Mouse (Mus musculus) granulocyte monocyte progenitor cell, adult 5-6 weeks (primary cell): ENCODE data around the gene Gm3264. TPM values are rescaled to one million over a fixed set of nuclear protein-coding genes. Genes with fewer than 3 reads are reported as not detected.
"Not testable (repeated sequence)": the region's sequence is repeated elsewhere in the genome, so short reads cannot be mapped to it uniquely, and the experiment has no call there.

Source experiments
- ATAC-seq: replicated peaks from 2 replicates; pipeline ENCODE4 v1.8.0; 2016; ENCODE audit warnings: mild to moderate bottlenecking, moderate TSS enrichment, inconsistent platforms; ENCODE audit not compliant: poor library complexity, severe bottlenecking
- total RNA-seq, 2 experiments: library from RNA; stranded (forward) in 1 of 2; stranded (reverse) in 1 of 2; fragments of 200-712, 200-1000 nt in 1 of 2; fragments of >200 nt in 1 of 2; fragmentation: Nextera tagmentation in 1 of 2; gene quantifications; 2 replicates each; pipeline ENCODE4 v1.2.3; 2014 to 2017

The Gm3264 gene
- not detected in 2 replicates for total RNA-seq (2014; fragmentation: Nextera tagmentation)
- not detected in 2 replicates for total RNA-seq (2017)

DNA sequence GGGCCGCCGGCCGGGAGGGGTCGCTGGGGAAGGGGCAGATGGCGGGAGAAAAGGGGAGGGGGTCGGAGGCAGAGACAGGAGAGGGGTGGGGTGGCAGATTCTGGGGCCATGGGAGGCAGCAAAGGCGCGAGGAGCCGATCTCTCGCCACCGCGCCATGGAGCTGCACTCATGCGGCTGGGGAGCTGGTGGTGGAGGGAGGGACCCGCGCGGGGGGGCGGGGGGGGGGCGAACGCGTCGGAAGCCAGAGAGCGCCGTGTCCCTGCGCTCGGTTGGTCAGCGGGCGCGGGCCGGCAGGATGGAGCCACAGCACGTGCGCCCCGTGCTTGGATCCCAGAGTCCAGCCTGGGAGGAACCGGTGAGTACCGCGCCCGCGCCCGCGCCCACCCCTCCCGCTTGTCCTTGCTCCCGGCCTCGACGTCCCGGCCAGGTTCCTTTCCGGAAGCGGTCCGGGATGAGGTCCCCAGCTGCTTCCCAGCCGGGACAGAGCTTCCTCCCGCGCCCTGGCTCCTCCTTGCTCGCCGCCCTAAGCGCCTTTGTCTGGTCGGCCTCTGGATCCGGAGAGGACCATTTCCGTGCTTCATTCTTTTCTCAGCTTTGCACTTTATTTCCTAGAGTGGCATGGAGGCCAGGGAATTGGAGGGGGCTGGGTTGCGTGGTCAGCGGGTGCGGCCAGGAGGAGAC, at the start of gene Gm3264:
TSS of gene Gm3264 (plus strand) at position 278 of the 682 bp plus-strand sequence.
- not testable (repeated sequence) for ATAC-seq

DNA sequence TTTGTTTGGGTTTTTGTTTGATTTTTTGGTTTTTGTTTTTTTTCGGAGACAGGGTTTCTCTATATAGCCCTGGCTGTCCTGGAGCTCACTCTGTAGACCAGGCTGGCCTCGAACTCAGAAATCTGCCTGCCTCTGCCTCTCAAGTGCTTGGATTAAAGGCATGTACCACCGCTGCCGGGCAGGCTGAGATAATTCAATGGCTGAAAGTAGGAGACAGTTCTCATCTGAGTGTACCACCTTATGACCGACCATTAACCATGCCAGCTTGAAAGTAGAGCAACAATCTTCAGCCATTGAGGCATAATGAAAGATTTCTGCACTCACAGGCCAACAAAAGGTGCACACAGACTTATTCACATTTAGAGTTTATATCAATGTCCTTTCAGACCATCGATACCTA, 49.0 kb upstream of the Gm3264 start:
- not testable (repeated sequence) for ATAC-seq

DNA sequence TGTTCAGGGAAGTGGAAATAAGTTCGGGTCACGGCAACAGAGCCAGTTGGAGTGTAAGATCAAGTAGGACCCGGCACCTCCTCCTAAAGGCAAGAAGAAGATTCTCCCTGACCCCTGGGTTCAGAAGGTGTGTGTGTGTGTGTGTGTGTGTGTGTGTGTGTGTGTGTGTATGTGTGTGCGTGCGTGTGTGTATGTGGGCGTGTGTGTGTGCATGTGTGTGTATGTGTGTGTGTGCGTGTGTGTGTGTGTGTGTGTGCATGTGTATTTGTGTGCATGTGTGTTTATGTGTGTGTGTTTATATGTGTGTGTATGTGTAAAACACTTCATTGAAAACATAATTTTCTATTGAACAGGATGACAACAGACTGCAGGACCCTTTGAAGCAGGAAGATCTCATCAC, 33.4 kb upstream of the Gm3264 start:
- not testable (repeated sequence) for ATAC-seq

DNA sequence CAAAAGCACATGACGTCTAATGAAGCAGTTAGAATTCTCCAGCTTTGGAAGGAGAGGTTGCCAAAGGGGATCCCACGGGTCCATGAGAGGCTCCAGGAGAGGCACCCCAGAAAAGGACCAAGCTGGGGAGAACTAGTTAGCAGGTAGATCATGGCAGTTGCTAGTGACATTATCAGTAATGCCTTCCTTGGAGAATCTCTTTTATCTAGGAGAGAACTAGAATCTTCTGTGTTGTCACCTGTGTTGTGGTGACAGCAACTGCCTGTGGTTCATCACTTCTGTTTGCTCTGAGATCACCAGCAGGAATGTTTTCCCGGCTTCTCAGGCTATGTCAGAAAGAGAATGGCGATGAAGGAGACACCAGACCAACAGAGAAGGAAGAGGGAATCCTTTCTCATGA, 17.6 kb upstream of the Gm3264 start, which contains the start of gene Gm3269:
TSS of gene Gm3269 (plus strand) at position 301 of the 400 bp plus-strand sequence.
- ATAC-seq: not testable (repeated sequence)

DNA sequence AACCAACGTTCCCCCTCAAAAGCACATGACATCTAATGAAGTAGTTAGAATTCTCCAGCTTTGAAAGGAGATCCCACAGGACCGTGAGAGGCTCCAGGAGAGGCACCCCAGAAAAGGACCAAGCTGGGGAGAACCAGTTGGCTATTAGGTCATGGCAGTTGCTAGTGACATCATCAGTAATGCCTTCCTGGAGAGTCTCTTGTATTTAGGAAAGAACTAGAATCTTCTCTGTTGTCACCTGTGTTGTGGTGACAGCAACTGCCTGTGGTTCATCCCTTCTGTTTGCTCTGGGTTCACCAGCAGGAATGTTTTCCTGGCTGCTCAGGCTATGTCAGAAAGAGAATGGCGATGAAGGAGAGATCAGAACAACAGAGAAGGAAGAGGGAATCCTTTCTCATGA, 36.7 kb downstream of the Gm3264 start, which contains the start of gene Gm3278:
TSS of gene Gm3278 (plus strand) at position 301 of the 400 bp plus-strand sequence.
- ATAC-seq: not testable (repeated sequence)

Other genes starting within 250 kb of the Gm3264 start
- not detected in 2 replicates for gene Gm8159, start 223.2 kb upstream of the Gm3264 start, total RNA-seq (2014; fragmentation: Nextera tagmentation)
- gene Gm8159, start 223.2 kb upstream of the Gm3264 start, total RNA-seq (2017): not detected in 2 replicates
- gene Gm3239, start 191.4 kb upstream of the Gm3264 start, total RNA-seq (2014; fragmentation: Nextera tagmentation): not detected in 2 replicates
- not detected in 2 replicates for gene Gm3239, start 191.4 kb upstream of the Gm3264 start, total RNA-seq (2017)
- gene Gm7876, start 146.3 kb upstream of the Gm3264 start, total RNA-seq (2014; fragmentation: Nextera tagmentation): not detected in 2 replicates
- gene Gm7876, start 146.3 kb upstream of the Gm3264 start, total RNA-seq (2017): not detected in 2 replicates
- gene Gm3252, start 128.8 kb upstream of the Gm3264 start, total RNA-seq (2014; fragmentation: Nextera tagmentation): not detected in 2 replicates
- gene Gm3252, start 128.8 kb upstream of the Gm3264 start, total RNA-seq (2017): not detected in 2 replicates
- gene Gm9602, start 79.2 kb upstream of the Gm3264 start, total RNA-seq (2014; fragmentation: Nextera tagmentation): not detected in 2 replicates
- not detected in 2 replicates for gene Gm9602, start 79.2 kb upstream of the Gm3264 start, total RNA-seq (2017)
- not detected in 2 replicates for gene Gm3269, start 17.5 kb upstream of the Gm3264 start, total RNA-seq (2014; fragmentation: Nextera tagmentation)
- gene Gm3269, start 17.5 kb upstream of the Gm3264 start, total RNA-seq (2017): not detected in 2 replicates
- not detected in 2 replicates for gene Gm3278, start 36.8 kb downstream of the Gm3264 start, total RNA-seq (2014; fragmentation: Nextera tagmentation)
- gene Gm3278, start 36.8 kb downstream of the Gm3264 start, total RNA-seq (2017): not detected in 2 replicates
- gene Gm8297, start 128.4 kb downstream of the Gm3264 start, total RNA-seq (2014; fragmentation: Nextera tagmentation): not detected in 2 replicates
- not detected in 2 replicates for gene Gm8297, start 128.4 kb downstream of the Gm3264 start, total RNA-seq (2017)
- not detected in 2 replicates for gene Gm3298, start 160.3 kb downstream of the Gm3264 start, total RNA-seq (2014; fragmentation: Nextera tagmentation)
- gene Gm3298, start 160.3 kb downstream of the Gm3264 start, total RNA-seq (2017): not detected in 2 replicates
- not detected in 2 replicates for gene 4930555G01Rik, start 195.1 kb downstream of the Gm3264 start, total RNA-seq (2014; fragmentation: Nextera tagmentation)
- gene 4930555G01Rik, start 195.1 kb downstream of the Gm3264 start, total RNA-seq (2017): not detected in 2 replicates
- gene Gm8281, start 215.5 kb downstream of the Gm3264 start, total RNA-seq (2014; fragmentation: Nextera tagmentation): not detected in 2 replicates
- not detected in 2 replicates for gene Gm8281, start 215.5 kb downstream of the Gm3264 start, total RNA-seq (2017)